Mouse (Mus musculus) embryonic facial prominence, embryonic 12.5 days (tissue): ENCODE measurements around the gene Antxr2. TPM values are rescaled to one million over a fixed set of nuclear protein-coding genes. Genes with fewer than 3 reads are reported as not detected.

Experiments
- ATAC-seq: fragments of 200-750 bp; cut with Nextera tagmentation; 2 replicates; pipeline ENCODE4 v1.8.0; 2017; ENCODE audit not compliant: insufficient number of reproducible peaks, insufficient read depth, low FRiP score, low TSS enrichment
- H3K27ac ChIP-seq: fragments of 300-500 bp; sonication (generic); 2 replicates; pipeline ENCODE4 v1.5.1; 2016; ENCODE audit warnings: mild to moderate bottlenecking
- H3K27me3 ChIP-seq: fragments of 300-500 bp; sonication (generic); 2 replicates; pipeline ENCODE4 v1.6.1; 2016; ENCODE audit warnings: mild to moderate bottlenecking, moderate library complexity
- H3K36me3 ChIP-seq: fragments of 300-500 bp; sonication (generic); 2 replicates; pipeline ENCODE4 v1.6.1; 2016; ENCODE audit warnings: mild to moderate bottlenecking
- H3K4me1 ChIP-seq: fragments of 300-500 bp; sonication (generic); 2 replicates; pipeline ENCODE4 v1.6.1; 2016
- H3K4me2 ChIP-seq: fragments of 300-500 bp; sonication (generic); replicated peaks from 2 replicates; pipeline ENCODE4 v1.6.1; 2016; ENCODE audit warnings: mild to moderate bottlenecking, moderate library complexity
- H3K4me3 ChIP-seq: fragments of 300-500 bp; sonication (generic); 2 replicates; pipeline ENCODE4 v1.5.1; 2016; ENCODE audit warnings: mild to moderate bottlenecking
- H3K9ac ChIP-seq: fragments of 300-500 bp; sonication (generic); 2 replicates; pipeline ENCODE4 v1.6.1; 2016; ENCODE audit warnings: mild to moderate bottlenecking, moderate library complexity
- H3K9me3 ChIP-seq: fragments of 300-500 bp; sonication (generic); 2 replicates; pipeline ENCODE4 v1.6.1; 2016; ENCODE audit warnings: mild to moderate bottlenecking, moderate library complexity
- WGBS: fragments of 180-500 bp; shearing (Covaris S2); methylation state at CpG from one replicate; pipeline ENCODE4 v1.1.7; 2016; 5-methylcytosine and 5-hydroxymethylcytosine counted together
- polyA plus RNA-seq: library from polyadenylated mRNA; unstranded; fragments of >200 nt; fragmentation: Nextera tagmentation; extraction: Ambion mirVana; gene quantifications from 2 replicates; pipeline ENCODE4 v1.2.1, GENCODE M21; 2016

Gene Antxr2
- 20.3 and 21.3 TPM in 2 replicates for polyA plus RNA-seq

DNA sequence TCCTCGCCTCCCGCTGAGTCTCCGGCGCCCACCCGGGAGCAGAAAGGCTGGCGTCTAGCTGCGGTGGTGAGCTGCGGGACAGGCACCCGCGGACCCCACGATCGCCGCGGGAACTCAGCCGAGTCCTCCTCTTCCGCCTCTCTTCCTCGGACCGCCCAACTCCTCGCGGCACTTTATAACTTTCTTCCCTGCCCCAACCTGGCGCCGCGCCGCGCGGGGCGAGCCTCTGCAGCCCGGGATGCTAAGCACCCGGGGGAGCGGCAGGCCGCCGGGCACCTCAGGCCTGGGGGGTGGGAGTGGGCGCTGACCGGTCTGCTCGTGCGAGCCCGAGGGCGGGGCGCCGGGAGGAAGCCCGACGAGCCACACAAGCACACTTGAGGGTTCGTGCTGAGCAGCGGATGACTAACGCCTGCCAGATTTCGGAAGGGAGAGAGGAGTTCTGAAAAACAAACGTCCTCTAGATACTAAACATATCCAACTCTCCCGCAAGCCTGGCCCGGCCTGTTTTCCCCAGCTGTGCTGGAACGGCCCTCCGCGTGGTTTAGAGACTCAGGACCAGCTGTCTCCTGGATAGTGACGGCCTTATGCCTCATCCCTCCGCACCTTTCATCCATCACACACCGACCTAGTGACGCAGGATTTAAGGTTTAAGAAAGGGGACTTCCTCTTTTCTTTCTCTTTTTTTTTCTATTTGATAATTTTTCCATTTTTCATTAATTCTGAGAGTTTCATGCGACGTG, at the start of gene Antxr2:
Antxr2 (minus strand) TSS at position 142 of the 740 bp plus-strand sequence.
- peak; percentile 59 for ATAC-seq
- Histone ChIP-seq H3K4me3 (peak within 1 kb of the TSS; percentile 82), H3K9ac (peak within 1 kb of the TSS; percentile 81), H3K4me2 (peak within 1 kb of the TSS; percentile 55), H3K27me3 (no peaks in the 10 kb centered on the region), H3K9me3 (no peaks in the 10 kb centered on the region), H3K27ac (peak within 1 kb of the TSS; percentile 86), H3K4me1 (peaks cover 2% of the 10 kb centered on the region; the same call in 1 of the 2 replicates), H3K36me3 (peaks cover 4% of the 10 kb centered on the region; the same call in 1 of the 2 replicates)
- WGBS = 2% methylated on average over 58 of the region's 58 CpGs

DNA sequence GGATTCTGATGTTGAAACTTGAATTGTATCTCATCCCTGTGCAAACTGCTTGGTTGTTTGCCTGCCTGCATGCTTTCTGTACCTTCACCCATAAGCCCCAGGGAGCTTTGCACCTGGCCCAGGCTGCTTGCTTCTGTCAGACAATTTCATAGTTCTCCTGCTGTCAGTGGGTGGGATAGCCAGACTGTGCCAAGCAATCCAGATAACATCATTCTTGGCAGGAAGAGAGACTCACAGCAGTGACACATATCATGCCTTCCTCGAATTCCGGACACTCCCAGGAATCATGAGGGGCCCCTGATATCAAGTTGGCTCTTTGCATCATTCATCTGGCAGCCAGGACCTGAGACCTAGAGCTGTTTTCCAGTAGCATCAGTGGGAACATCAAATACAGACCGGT, 45.8 kb upstream of the Antxr2 start:
- Histone ChIP-seq H3K4me2 (no peak overlapping the region), H3K9ac (no peak overlapping the region), H3K27ac (no peak overlapping the region), H3K9me3 (no peaks in the 10 kb centered on the region), H3K4me1 (no peaks in the 10 kb centered on the region), H3K36me3 (no peaks in the 10 kb centered on the region), H3K27me3 (no peaks in the 10 kb centered on the region), H3K4me3 (no peak overlapping the region)
- ATAC-seq = no peak
- WGBS = 65% methylated on average over 3 of the region's 3 CpGs

DNA sequence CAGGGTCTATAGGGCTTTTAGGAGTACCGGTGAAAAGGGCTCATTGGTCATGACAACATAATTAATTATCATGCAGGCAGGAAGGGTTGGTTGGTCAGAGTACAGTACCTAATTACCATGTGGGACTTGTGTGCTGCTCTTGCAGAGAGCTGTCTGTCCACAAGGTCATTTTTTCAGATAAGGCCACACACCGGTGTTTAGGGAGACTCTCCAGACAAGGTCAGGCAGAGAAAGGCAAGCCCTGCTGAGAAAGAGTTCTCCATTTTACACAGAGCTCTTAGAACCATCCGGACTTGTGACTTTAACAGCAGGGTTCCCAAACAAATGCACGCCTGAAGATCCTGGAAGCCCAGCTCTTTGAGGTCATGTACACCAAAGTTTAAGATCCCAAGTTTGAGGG, 38.3 kb upstream of the Antxr2 start:
- Histone ChIP-seq H3K27ac (no peak overlapping the region), H3K27me3 (no peaks in the 10 kb centered on the region), H3K36me3 (no peaks in the 10 kb centered on the region), H3K9ac (no peak overlapping the region), H3K4me3 (no peak overlapping the region), H3K4me2 (no peak overlapping the region), H3K4me1 (no peaks in the 10 kb centered on the region), H3K9me3 (no peaks in the 10 kb centered on the region)
- ATAC-seq = no peak
- 77% methylated on average over 4 of the region's 4 CpGs for WGBS

DNA sequence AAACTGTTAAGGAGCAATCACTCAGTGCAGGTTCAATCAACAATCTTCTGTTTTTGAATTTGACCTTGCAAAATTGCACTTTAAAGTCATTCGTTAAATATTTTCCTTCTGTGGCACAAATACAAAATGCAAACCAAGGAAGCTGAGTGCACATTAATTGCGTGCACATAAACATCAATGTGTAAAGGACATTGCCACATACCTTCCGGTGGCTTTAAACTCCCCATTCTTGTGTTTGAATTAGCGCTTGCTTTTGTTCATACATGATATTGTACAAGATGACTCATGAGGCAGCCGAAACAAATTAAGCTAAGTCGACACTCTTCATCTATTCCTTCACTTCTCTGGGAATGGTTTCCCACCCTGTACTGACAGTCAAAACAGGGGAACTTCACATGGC, 24.4 kb upstream of the Antxr2 start:
- no peak overlapping the region for H3K4me2 ChIP-seq
- 90% methylated on average over 6 of the region's 6 CpGs for WGBS

DNA sequence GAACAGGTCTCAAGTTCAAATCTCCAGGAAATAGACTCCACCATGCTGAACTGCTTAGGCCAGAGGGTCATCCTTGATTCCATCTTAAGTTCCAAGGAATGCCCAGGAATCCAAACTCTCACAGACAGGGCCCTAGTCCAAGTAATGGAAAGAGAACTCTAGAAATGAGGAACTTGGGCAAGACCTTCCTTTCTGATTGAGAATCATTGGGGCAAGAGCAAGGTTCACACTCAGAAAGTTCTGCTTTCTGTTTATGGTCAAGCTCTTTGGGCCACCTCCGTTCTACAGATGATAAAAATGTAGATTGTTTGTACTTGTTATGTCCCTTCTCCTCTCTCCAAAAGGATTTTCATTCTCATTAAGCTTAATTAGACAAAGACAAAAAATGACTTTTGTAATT, 24.0 kb upstream of the Antxr2 start:
- Histone ChIP-seq H3K27ac (no peak overlapping the region), H3K4me2 (no peak overlapping the region), H3K9me3 (no peaks in the 10 kb centered on the region), H3K9ac (no peak overlapping the region), H3K27me3 (no peaks in the 10 kb centered on the region), H3K4me1 (no peaks in the 10 kb centered on the region), H3K4me3 (no peak overlapping the region), H3K36me3 (no peaks in the 10 kb centered on the region)
- ATAC-seq = no peak
- WGBS = 85% methylated on average over 1 of the region's 1 CpGs

More for the DNA sequence above, 24.4 kb upstream of the Antxr2 start:
- Histone ChIP-seq H3K9ac (no peak overlapping the region), H3K36me3 (no peaks in the 10 kb centered on the region), H3K27ac (no peak overlapping the region), H3K4me1 (no peaks in the 10 kb centered on the region), H3K9me3 (no peaks in the 10 kb centered on the region), H3K4me3 (no peak overlapping the region), H3K27me3 (no peaks in the 10 kb centered on the region)
- ATAC-seq = no peak

DNA sequence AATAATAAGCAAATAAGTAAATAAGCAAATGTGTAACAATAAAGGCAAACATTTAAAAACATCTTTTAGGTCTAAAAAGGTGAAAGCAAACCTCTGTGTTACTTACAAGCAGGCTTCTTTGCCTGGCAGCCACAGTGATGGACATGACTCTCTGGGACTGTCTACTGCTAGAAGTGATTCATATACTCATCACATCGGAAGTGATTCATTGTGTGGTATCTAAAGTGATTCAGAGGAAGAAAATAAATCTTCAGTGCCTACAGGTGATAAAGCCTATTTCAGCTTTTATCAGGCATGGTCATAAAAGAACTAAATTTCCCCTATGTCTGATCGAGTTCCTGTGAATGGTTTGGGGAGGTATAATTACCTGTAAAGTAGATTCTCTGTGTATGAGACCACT, 4.1 kb upstream of the Antxr2 start:
- Histone ChIP-seq H3K27me3 (no peaks in the 10 kb centered on the region), H3K9me3 (no peaks in the 10 kb centered on the region), H3K27ac (no peak overlapping the region), H3K4me3 (no peak overlapping the region), H3K9ac (no peak overlapping the region), H3K4me2 (no peak overlapping the region), H3K4me1 (no peaks in the 10 kb centered on the region), H3K36me3 (no peaks in the 10 kb centered on the region)
- 86% methylated on average over 2 of the region's 2 CpGs for WGBS
- no peak for ATAC-seq

DNA sequence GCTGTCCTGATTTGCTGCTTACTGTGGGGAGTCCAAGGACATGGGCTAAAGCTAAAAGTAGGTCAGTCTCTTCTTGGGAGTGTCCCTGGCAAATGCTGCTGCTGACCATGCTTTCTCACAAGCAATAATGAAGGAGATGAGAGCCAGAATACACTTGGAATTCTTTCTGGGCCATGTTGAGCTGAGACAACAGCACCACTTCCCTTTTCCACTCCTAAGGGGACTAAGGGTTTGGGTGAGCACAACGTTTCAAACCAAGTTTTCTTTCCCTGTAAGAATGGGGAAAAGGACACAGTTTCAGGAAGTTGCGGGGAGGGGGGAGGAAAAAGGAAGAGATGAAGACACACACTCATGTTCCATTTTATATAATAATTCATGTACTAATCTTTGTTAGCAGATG, 3.4 kb upstream of the Antxr2 start:
- 63% methylated on average over 2 of the region's 2 CpGs for WGBS
- H3K27me3 ChIP-seq = no peaks in the 10 kb centered on the region
- no peak for ATAC-seq
- H3K9me3 ChIP-seq = no peaks in the 10 kb centered on the region
- no peak overlapping the region for H3K4me3 ChIP-seq
- H3K4me2 ChIP-seq = no peak overlapping the region
- H3K4me1 ChIP-seq = peaks cover 2% of the 10 kb centered on the region; the same call in 1 of the 2 replicates
- H3K36me3 ChIP-seq = no peaks in the 10 kb centered on the region
- no peak overlapping the region for H3K27ac ChIP-seq
- no peak overlapping the region for H3K9ac ChIP-seq

DNA sequence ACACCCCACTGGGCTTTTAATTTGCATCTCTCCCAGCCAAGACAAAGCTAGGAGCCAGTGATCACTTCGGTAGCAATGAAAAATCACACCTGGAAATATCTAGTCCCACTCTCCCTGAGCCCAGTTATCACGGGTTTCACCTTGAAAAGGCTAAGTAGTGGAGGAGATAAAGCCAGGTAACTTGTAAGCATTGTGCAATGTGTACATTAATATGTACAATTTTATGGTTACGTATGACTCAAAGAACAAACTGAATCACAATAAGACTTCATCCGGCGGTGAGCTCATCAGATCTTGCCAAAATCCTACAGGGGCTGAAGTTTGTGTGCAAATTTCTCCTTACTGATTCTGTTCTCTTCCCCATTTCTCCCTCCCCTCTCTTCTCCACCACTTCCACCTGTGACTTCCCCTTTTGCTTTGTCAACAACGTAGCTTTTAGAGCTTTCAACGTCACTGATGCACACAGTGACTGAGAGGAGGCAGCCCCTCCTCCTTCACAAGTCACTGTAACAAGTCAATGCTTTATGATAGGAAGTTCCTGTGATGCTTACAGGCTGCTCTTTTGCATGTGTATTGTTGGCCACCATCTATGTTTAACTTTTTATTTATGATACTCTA, 2.1 kb upstream of the Antxr2 start:
- Histone ChIP-seq H3K4me2 (no peak overlapping the region), H3K27me3 (no peaks in the 10 kb centered on the region), H3K27ac (no peak overlapping the region), H3K4me3 (no peak overlapping the region), H3K9me3 (no peaks in the 10 kb centered on the region), H3K36me3 (no peaks in the 10 kb centered on the region), H3K4me1 (peaks cover 2% of the 10 kb centered on the region; the same call in 1 of the 2 replicates), H3K9ac (no peak overlapping the region)
- ATAC-seq = no peak
- WGBS = 73% methylated on average over 7 of the region's 7 CpGs

DNA sequence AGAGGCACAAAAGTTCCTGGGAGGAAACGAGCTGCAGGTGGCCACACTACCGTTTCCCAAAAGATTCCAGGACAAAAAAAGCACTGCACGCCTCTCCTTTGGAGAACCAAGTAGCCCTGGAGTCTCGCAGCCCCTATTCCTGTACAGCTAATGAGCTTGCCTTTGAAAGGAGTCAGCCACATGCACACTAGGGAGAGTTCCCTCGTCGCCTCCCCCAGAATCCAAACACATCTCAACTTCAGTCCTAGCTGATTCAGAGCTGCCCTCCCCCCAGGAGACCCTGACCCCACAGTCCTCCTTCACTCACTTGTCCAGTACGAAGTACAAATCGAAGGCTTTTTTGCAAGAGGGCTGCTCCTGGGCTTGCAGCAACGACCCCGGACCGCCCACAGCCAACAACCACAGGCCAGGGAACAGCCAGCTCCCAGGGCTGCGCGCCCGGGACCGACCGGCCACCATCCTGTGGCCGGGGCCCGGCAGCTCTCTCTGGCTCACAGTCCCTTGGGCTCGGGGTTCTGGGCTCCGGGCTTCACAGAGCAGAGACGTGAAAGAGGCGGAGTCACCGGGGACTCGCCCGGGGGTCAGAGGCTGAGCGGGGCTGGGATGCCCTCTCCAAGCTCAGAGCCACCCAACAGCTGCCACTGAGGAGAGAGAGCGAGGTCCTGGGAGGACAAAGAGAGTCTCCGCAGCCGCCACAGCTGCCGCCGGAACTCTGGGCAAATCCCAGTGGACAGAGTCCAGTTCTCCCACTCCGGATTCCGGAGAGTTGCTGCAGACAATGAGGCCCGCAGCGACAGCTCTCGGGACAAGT, 547 bp downstream of the Antxr2 start:
- Histone ChIP-seq H3K27ac (peak overlapping the region; percentile 86), H3K4me3 (peak overlapping the region; percentile 82), H3K36me3 (peaks cover 10% of the 10 kb centered on the region; the same call in 1 of the 2 replicates), H3K9me3 (no peaks in the 10 kb centered on the region), H3K27me3 (no peaks in the 10 kb centered on the region), H3K4me1 (peaks cover 2% of the 10 kb centered on the region; the same call in 1 of the 2 replicates), H3K4me2 (peak overlapping the region; percentile 55), H3K9ac (peak overlapping the region; percentile 81)
- WGBS = under 1% methylated on average over 36 of the region's 36 CpGs
- ATAC-seq = peak; percentile 80

DNA sequence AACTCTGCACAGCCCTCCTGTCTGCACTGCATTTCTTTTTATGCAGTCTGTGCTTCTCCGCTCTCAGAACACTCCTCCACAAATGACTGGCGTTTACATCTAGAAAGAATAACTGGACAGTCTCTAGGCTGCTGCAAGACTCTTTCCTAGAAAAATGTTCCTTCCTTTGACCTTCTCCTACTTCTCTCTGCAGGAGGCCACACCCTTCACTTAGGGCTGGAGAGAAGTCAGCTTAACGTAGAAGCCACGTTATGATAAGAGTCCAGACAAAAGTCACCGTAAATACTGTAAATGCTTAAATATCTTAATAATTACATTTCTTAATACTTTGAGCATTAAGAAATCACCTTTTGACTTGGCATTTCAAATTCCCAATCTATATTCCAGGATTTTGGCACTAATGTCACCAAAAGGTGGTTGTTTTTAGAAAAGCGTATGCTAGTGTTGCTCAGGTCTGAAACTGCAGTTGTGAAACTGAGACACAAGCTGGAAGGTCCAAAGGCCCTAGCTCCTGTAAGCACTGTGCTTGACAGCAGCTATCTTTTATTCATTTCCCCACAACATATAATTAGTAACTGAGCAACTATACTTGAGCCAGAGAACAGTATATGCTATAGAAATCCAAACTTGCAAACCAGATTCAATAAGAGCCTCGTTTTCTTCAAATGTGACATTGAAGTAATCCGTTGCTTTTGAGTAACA, 3.0 kb downstream of the Antxr2 start:
- no peak overlapping the region for H3K4me2 ChIP-seq
- no peak overlapping the region for H3K4me3 ChIP-seq
- no peaks in the 10 kb centered on the region for H3K9me3 ChIP-seq
- H3K36me3 ChIP-seq = peaks cover 10% of the 10 kb centered on the region; the same call in 1 of the 2 replicates
- H3K27ac ChIP-seq = no peak overlapping the region
- 74% methylated on average over 8 of the region's 8 CpGs for WGBS
- peaks cover 2% of the 10 kb centered on the region; the same call in 1 of the 2 replicates for H3K4me1 ChIP-seq
- ATAC-seq = no peak
- H3K27me3 ChIP-seq = no peaks in the 10 kb centered on the region
- no peak overlapping the region for H3K9ac ChIP-seq

DNA sequence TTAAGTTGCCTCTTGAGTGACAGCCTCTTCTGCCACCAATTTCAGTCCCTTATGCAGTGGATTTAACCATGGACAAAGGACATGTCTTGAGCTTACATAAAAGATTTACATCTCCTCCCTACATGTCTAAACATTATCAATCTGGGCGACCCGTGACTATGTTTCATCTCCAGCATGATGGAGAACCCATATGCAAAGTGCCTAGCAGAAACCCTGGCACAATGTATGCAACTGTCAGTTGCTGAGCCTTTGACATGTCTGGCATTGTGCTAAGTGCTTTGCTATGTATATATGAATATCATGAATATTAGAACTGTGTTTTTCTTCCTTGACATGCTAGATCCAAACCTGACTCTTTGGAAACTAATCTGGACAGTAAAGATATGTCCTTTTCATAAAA, 4.9 kb downstream of the Antxr2 start:
- H3K9ac ChIP-seq = no peak overlapping the region
- H3K9me3 ChIP-seq = no peaks in the 10 kb centered on the region
- peaks cover 2% of the 10 kb centered on the region; the same call in 1 of the 2 replicates for H3K4me1 ChIP-seq
- peaks cover 13% of the 10 kb centered on the region for H3K36me3 ChIP-seq
- no peaks in the 10 kb centered on the region for H3K27me3 ChIP-seq
- ATAC-seq = no peak
- no peak overlapping the region for H3K4me3 ChIP-seq
- 88% methylated on average over 2 of the region's 2 CpGs for WGBS
- H3K27ac ChIP-seq = no peak overlapping the region
- H3K4me2 ChIP-seq = no peak overlapping the region
